Mouse (Mus musculus): ENCODE measurements around the gene Senp7. TPM values are rescaled to one million over a fixed set of nuclear protein-coding genes. Genes with fewer than 3 reads are reported as not detected.
"Not testable (repeated sequence)": the region's sequence is repeated elsewhere in the genome, so short reads cannot be mapped to it uniquely, and the experiment has no call there.

Senp7 gene
- total RNA-seq, 2 experiments from 2014 or later, result 12.7 to 17.5 TPM

- DNase-seq (ENCODE audit: low spot score in 2 of 2), result no peak
Observed at GRCm38 (mm10) chr16:56124045-56124444, 75.9 kb downstream of the Senp7 start.

GRCm38 (mm10) chr16:56131666-56132065 is 83.5 kb downstream of the Senp7 start:
- no peak for DNase-seq (ENCODE audit: low spot score in 2 of 2)

- no peak for DNase-seq (ENCODE audit: low spot score in 2 of 2)
Observed at GRCm38 (mm10) chr16:56134149-56134548, 86.0 kb downstream of the Senp7 start.

GRCm38 (mm10) chr16:56137672-56138071 is 89.5 kb downstream of the Senp7 start:
- DNase-seq (ENCODE audit: low spot score in 2 of 2), result not testable (repeated sequence)

GRCm38 (mm10) chr16:56139921-56140320 is 91.8 kb downstream of the Senp7 start:
- no peak for DNase-seq (ENCODE audit: low spot score in 2 of 2)

GRCm38 (mm10) chr16:56144876-56145555 is 96.9 kb downstream of the Senp7 start:
- no peak for DNase-seq (ENCODE audit: low spot score in 2 of 2)

- DNase-seq (ENCODE audit: low spot score in 2 of 2), result no peak
Observed at GRCm38 (mm10) chr16:56147679-56148078, 99.5 kb downstream of the Senp7 start.

- no peak for DNase-seq (ENCODE audit: low spot score in 2 of 2)
Observed at GRCm38 (mm10) chr16:56163466-56163865, 115.3 kb downstream of the Senp7 start.

GRCm38 (mm10) chr16:56170247-56170646 is 122.1 kb downstream of the Senp7 start:
- no peak for DNase-seq (ENCODE audit: low spot score in 2 of 2)

- DNase-seq (ENCODE audit: low spot score in 2 of 2), result no peak
Observed at GRCm38 (mm10) chr16:56175867-56176581, 127.9 kb downstream of the Senp7 start.

- no peak for DNase-seq (ENCODE audit: low spot score in 2 of 2)
Observed at GRCm38 (mm10) chr16:56186863-56187262, 138.7 kb downstream of the Senp7 start.

- DNase-seq (ENCODE audit: low spot score in 2 of 2), result no peak
Observed at GRCm38 (mm10) chr16:56188198-56188597, 140.1 kb downstream of the Senp7 start.

GRCm38 (mm10) chr16:56204051-56204450 is 155.9 kb downstream of the Senp7 start, which contains the start of gene Impg2:
Impg2 (plus strand) TSS chr16:56204313.
- DNase-seq (ENCODE audit: low spot score in 2 of 2), result no peak

- no peak for DNase-seq (ENCODE audit: low spot score in 2 of 2)
Observed at GRCm38 (mm10) chr16:56212740-56213139, 164.6 kb downstream of the Senp7 start.

- DNase-seq (ENCODE audit: low spot score in 2 of 2), result no peak
Observed at GRCm38 (mm10) chr16:56227686-56228085, 179.5 kb downstream of the Senp7 start.

- DNase-seq (ENCODE audit: low spot score in 2 of 2), result no peak
Observed at GRCm38 (mm10) chr16:56229455-56229854, 181.3 kb downstream of the Senp7 start.

- peak; percentile 9 to 23 for DNase-seq (ENCODE audit: low spot score in 2 of 2)
Observed at GRCm38 (mm10) chr16:56231300-56231699, 183.2 kb downstream of the Senp7 start.

- no peak for DNase-seq (ENCODE audit: low spot score in 2 of 2)
Observed at GRCm38 (mm10) chr16:56232736-56233135, 184.6 kb downstream of the Senp7 start.

Data from adrenal gland, adult 18-20 months (tissue).